Mouse (Mus musculus) megakaryocyte, embryonic 14.5 days (primary cell): ENCODE data around the gene Zfp266.

ENCODE experiments used
- FLI1 ChIP-seq: IDR thresholded peaks from 2 replicates; pipeline ENCODE4 v1.6.1; 2012; ENCODE audit warnings: low read length, inconsistent platforms, mixed read lengths
- GATA1 ChIP-seq: IDR thresholded peaks from 3 replicates; pipeline ENCODE4 v1.6.1; 2012; ENCODE audit warnings: mixed read lengths, low read length, inconsistent platforms, borderline replicate concordance

DNA sequence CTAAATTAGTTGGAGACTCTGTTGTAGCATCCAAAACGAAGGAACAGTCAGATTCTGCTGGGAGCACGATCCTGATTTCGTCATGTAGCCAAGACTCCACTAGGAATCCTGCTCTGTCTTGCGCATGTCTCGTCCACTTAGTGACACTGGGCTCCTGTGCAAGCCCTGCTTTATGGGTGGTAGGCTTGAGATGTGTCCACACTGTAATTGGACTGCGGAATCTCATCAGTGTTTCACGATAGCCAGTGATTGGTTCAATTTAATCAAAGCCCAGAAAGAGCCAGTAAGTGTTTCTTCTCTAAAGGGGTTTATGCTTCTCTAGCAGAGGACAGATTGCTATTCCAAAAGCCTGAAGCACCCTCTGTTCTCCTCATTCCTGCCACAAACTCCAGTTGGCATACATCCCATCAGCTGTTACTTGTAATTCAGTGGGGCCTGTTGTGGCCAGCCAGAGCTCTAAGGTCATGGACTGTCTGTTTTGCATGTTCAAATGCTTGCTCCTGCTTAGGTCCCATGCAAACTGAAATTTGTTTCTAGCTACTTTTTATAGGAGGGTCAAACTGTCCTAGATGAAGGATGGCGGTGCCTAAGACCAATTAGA lies 13.2 kb upstream of the Zfp266 start:
- TF ChIP-seq FLI1 = no peak
- no peak for TF ChIP-seq GATA1
